Mouse (Mus musculus) ES-E14 (cell line): Measurements from ENCODE around the gene Myh7b. TPM values are rescaled to one million over a fixed set of nuclear protein-coding genes. Genes with fewer than 3 reads are reported as not detected.
A peak's percentile ranks its signal among the peaks of the same experiment; 100 is the strongest.

Experiments
- DNase-seq: peaks from one replicate; pipeline ENCODE4 v3.0.0-alpha.2; 2013; ENCODE audit warnings: low read depth, low spot score
- H3K27ac ChIP-seq: 2 replicates; pipeline ENCODE4 v1.5.1; 2012; ENCODE audit warnings: low read depth, mild to moderate bottlenecking, low read length, moderate library complexity, mixed read lengths; ENCODE audit not compliant: poor library complexity, insufficient read depth, severe bottlenecking
- H3K36me3 ChIP-seq: 2 replicates; pipeline ENCODE4 v1.6.1; 2012; ENCODE audit warnings: mild to moderate bottlenecking, low read length, moderate library complexity, mixed read lengths; ENCODE audit not compliant: control insufficient read depth, poor library complexity, insufficient read depth, severe bottlenecking
- H3K4me1 ChIP-seq, 2 experiments: fragments of 150-350 bp in 1 of 2; sonication (generic) in 1 of 2; 2 replicates each; pipeline ENCODE4 v1.6.1; 2012; ENCODE audit warnings: low read length in 2 of 2, mild to moderate bottlenecking in 1 of 2, mixed read lengths in 1 of 2; ENCODE audit not compliant: control insufficient read depth in 2 of 2, insufficient read depth in 2 of 2, poor library complexity in 1 of 2
- H3K4me3 ChIP-seq, 2 experiments: fragments of 150-350 bp in 1 of 2; sonication (generic) in 1 of 2; 2 replicates each; pipeline ENCODE4 v1.5.1; 2012; ENCODE audit warnings: low read length in 2 of 2, low read depth in 1 of 2, mild to moderate bottlenecking in 1 of 2, mixed read lengths in 1 of 2; ENCODE audit not compliant: insufficient read depth in 1 of 2, poor library complexity in 1 of 2, severe bottlenecking in 1 of 2
- H3K9ac ChIP-seq: 2 replicates; pipeline ENCODE4 v1.6.1; 2012; ENCODE audit warnings: low read depth, mild to moderate bottlenecking, low read length, mixed read lengths; ENCODE audit not compliant: poor library complexity, insufficient read depth, severe bottlenecking
- H3K9me3 ChIP-seq: fragments of 150-350 bp; sonication (generic); 2 replicates; pipeline ENCODE4 v1.6.1; 2012; ENCODE audit warnings: low read depth, mild to moderate bottlenecking, low read length; ENCODE audit not compliant: control insufficient read depth, insufficient read depth
- CHD2 ChIP-seq: IDR thresholded peaks from 2 replicates; pipeline ENCODE4 v1.6.1; 2014; ENCODE audit warnings: mild to moderate bottlenecking, low read depth, low read length, inconsistent platforms
- HCFC1 ChIP-seq: IDR thresholded peaks from 2 replicates; pipeline ENCODE4 v1.6.1; 2012; ENCODE audit warnings: low read length, inconsistent platforms, borderline replicate concordance; ENCODE audit not compliant: insufficient read depth
- MAFK ChIP-seq: IDR thresholded peaks from 2 replicates; pipeline ENCODE4 v1.6.1; 2014; ENCODE audit warnings: mild to moderate bottlenecking, low read depth, low read length, inconsistent platforms; ENCODE audit not compliant: insufficient read depth
- ZC3H11A ChIP-seq: IDR thresholded peaks from 2 replicates; pipeline ENCODE4 v1.6.1; 2012; ENCODE audit warnings: low read depth, mild to moderate bottlenecking, inconsistent platforms, low read length, borderline replicate concordance
- ZNF384 ChIP-seq: IDR thresholded peaks from 2 replicates; pipeline ENCODE4 v1.6.1; 2012; ENCODE audit warnings: low read depth, low read length, inconsistent platforms
- in situ Hi-C, 2 experiments: fragments of 600-800 bp; cut with MboI; formaldehyde crosslinking; loops; one replicate each; pipeline ENCODE4 v1.15.1; 2025; ENCODE audit warnings: low sequenced_read_pairs in 2 of 2, inconsistent platforms in 1 of 2; ENCODE audit not compliant: unreplicated experiment in 2 of 2
- total RNA-seq: library from RNA; depleted of rRNA; stranded (reverse); fragments of 300-350 nt; gene quantifications from 2 replicates; pipeline ENCODE4 v1.2.3, GENCODE M21; 2012

The Myh7b gene
- total RNA-seq, 1 experiment: 5.4 TPM

- DNase-seq: no peak
- H3K36me3 ChIP-seq: peaks cover 10% of the 10 kb centered on the region; the same call in 1 of the 2 replicates
- no peak overlapping the region for H3K27ac ChIP-seq
- H3K9ac ChIP-seq: no peak overlapping the region
- no peak for TF ChIP-seq ZNF384
- TF ChIP-seq MAFK: no peak
- no peak for TF ChIP-seq ZC3H11A
- no peak for TF ChIP-seq HCFC1
- TF ChIP-seq CHD2: no peak
- no peaks in the 10 kb centered on the region for H3K9me3 ChIP-seq
- peaks cover 0 to 30% of the 10 kb centered on the region in 2 experiments; a peak in 1 of 4 replicates for H3K4me1 ChIP-seq
- peak overlapping the region in 1 of 2 experiments; percentile 50; a peak in 1 of 4 replicates for H3K4me3 ChIP-seq
- in situ Hi-C loops: no loop called here
Measured at GRCm38 (mm10) chr2:155630153-155630552, 19.1 kb downstream of the Myh7b start.

DNA sequence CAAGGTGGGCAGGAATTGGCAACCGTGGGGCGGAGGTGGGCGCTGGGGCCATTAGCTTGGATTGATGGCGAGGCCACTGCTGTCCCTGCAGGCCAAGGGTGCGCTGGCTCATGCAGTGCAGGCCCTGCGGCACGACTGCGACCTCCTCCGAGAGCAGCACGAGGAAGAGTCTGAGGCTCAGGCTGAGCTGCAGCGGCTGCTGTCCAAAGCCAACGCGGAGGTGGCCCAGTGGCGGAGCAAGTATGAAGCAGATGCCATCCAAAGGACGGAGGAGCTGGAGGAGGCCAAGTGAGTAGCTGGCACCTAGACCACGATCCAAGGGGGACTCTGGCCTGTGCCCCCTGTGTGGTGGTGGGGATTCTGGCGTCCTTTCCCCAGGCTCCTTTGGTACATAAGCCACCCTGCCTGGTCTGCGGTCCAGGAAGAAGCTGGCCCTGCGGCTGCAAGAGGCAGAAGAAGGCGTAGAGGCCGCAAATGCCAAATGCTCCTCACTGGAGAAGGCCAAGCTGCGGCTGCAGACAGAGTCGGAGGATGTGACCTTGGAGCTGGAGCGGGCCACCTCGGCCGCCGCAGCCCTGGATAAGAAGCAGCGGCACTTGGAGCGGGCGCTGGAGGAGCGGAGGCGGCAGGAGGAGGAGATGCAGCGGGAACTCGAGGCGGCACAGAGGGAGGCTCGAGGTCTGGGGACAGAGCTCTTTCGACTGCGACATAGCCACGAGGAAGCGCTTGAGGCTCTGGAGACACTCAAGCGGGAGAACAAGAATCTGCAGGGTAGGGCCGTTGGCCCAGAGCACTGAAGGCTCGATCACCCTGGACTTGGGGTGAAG is 19.8 kb downstream of the Myh7b start:
- Histone ChIP-seq H3K9me3 (no peaks in the 10 kb centered on the region), H3K4me1 (peaks cover 0 to 27% of the 10 kb centered on the region in 2 experiments; a peak in 1 of 4 replicates), H3K9ac (no peak overlapping the region; the same call in 1 of the 2 replicates), H3K36me3 (peaks cover 15% of the 10 kb centered on the region; the same call in 1 of the 2 replicates), H3K27ac (no peak overlapping the region), H3K4me3 (peak overlapping the region; percentile 44 to 50; a peak in 3 of 4 replicates)
- DNase-seq: no peak
- no peak for TF ChIP-seq MAFK
- no peak for TF ChIP-seq CHD2
- no peak for TF ChIP-seq ZNF384
- no peak for TF ChIP-seq ZC3H11A
- TF ChIP-seq HCFC1: no peak
- in situ Hi-C loops: no loop called here

DNA sequence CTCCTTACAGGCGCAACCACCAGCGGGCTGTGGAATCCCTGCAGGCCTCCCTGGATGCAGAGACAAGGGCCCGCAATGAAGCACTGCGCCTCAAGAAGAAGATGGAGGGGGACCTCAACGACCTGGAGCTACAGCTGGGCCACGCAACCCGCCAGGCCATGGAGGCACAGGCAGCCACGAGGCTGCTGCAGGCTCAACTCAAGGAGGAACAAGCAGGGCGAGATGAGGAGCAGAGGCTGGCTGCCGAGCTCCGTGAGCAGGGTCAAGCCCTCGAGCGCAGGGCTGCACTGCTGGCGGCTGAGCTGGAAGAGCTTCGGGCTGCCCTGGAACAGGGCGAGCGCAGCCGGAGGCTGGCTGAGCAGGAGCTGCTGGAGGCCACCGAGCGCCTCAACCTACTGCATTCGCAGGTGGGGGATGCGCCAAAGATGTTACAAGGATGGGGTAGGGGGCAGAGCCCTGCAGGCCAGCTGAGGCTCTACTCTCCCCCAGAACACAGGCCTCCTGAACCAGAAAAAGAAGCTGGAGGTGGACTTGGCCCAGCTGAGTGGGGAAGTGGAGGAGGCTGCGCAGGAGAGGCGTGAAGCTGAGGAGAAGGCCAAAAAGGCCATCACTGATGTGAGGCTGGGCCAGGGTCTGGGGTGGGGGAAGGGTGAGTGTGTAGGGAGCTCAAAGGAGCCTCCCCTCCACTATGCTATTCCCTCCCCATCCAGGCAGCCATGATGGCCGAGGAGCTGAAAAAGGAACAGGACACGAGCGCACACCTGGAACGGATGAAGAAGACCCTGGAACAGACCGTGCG is 21.3 kb downstream of the Myh7b start:
- H3K36me3 ChIP-seq: peaks cover 15% of the 10 kb centered on the region; the same call in 1 of the 2 replicates
- H3K4me1 ChIP-seq: peaks cover 0 to 23% of the 10 kb centered on the region in 2 experiments; a peak in 1 of 4 replicates
- H3K9me3 ChIP-seq: no peaks in the 10 kb centered on the region
- no peak overlapping the region for H3K27ac ChIP-seq
- peak overlapping the region; percentile 44 to 46 for H3K4me3 ChIP-seq
- in situ Hi-C loops: no loop called here
- no peak for TF ChIP-seq ZC3H11A
- TF ChIP-seq HCFC1: no peak
- TF ChIP-seq CHD2: no peak
- TF ChIP-seq MAFK: no peak
- no peak for TF ChIP-seq ZNF384
- no peak for DNase-seq
- H3K9ac ChIP-seq: peak overlapping the region; percentile 20; the same call in 1 of the 2 replicates

DNA sequence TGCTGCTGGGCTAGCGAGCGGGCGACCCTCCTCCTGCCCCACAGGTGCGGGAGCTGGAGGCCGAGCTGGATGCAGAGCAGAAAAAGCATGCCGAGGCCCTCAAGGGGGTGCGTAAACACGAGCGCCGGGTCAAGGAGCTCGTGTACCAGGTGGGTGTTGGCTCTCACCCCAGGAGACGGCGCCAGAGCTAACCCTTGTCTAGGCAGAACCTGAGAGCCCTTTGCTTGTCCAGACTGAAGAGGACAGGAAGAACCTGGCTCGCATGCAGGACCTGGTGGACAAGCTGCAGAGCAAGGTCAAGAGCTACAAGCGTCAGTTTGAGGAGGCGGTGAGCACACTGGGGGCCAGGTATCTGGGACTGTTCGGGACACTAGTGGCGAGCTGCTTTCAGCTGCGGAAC is 22.1 kb downstream of the Myh7b start:
- H3K27ac ChIP-seq: no peak overlapping the region
- TF ChIP-seq ZNF384 (no peak), ZC3H11A (no peak), CHD2 (no peak), HCFC1 (no peak), MAFK (no peak)
- H3K4me3 ChIP-seq: peak overlapping the region; percentile 44 to 46
- no peaks in the 10 kb centered on the region for H3K9me3 ChIP-seq
- peak overlapping the region; percentile 20; the same call in 1 of the 2 replicates for H3K9ac ChIP-seq
- peaks cover 0 to 22% of the 10 kb centered on the region in 2 experiments; a peak in 1 of 4 replicates for H3K4me1 ChIP-seq
- in situ Hi-C loops: no loop called here
- no peak for DNase-seq
- H3K36me3 ChIP-seq: peaks cover 15% of the 10 kb centered on the region; the same call in 1 of the 2 replicates
